Mouse (Mus musculus) kidney, postnatal 4 days (tissue): Measurements from ENCODE around the gene Efna1.

Experiments
- DNase-seq, 2 experiments: peaks; one replicate each; pipeline ENCODE4 v3.0.0; 2021; ENCODE audit warnings: mixed read lengths in 2 of 2

Efna1 gene

GRCm38 (mm10) chr3:89305551-89306325, 24.8 kb upstream of the Efna1 start:
- DNase-seq, result peak in 1 of 2 experiments; percentile 46

- no peak for DNase-seq
These were observed 24.2 kb upstream of the Efna1 start for GRCm38 (mm10) chr3:89305105-89305504.

- no peak for DNase-seq
These were observed 23.5 kb upstream of the Efna1 start for GRCm38 (mm10) chr3:89304440-89304839.

DNA sequence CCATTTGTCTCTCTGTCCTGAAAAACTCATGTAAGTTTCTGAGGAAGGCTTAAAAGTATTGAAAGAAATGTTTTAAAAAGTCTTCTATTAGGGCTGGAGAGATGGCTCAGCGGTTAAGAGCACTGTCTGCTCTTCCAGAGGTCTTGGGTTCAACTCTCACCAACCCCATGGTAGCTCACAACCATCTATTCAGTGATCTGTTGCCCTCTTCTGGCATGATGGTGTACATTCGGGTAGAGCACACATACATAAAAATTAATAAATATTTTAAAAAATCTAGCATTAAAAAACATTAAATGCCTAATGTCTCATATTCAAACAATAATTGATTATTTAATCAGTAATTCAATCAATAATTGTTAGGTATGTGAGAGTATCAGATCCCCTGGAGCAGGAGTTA, 19.6 kb upstream of the Efna1 start:
- DNase-seq, result no peak

GRCm38 (mm10) chr3:89300071-89300470, 19.1 kb upstream of the Efna1 start:
- no peak for DNase-seq

DNA sequence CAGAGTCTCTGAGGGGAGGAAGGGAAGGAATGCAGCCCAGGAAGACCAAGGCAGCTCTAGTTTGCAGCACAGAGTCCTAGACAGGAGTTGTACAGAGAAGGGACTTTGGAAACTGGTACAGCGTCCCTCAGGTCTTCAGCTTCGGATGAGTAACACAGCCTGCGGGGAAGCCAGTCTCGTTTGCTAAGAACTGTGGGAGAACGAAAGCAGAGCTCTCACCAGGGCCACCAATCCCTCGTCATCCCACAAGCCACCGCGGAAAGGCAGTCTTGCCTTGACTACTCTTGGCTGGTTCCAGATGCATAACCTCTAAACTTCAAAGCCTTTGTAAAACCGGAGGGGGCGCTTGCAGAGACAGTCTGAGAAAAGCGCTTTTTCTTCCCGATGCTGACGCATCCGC, 18.6 kb upstream of the Efna1 start:
- DNase-seq, result peak; percentile 62 to 73

GRCm38 (mm10) chr3:89298908-89299307, 18.0 kb upstream of the Efna1 start:
- no peak for DNase-seq

GRCm38 (mm10) chr3:89296761-89297396, 15.9 kb upstream of the Efna1 start:
- DNase-seq, result no peak

- no peak for DNase-seq
These were observed 14.8 kb upstream of the Efna1 start for GRCm38 (mm10) chr3:89295685-89296230.

GRCm38 (mm10) chr3:89294195-89294594, 13.3 kb upstream of the Efna1 start:
- no peak for DNase-seq

GRCm38 (mm10) chr3:89293247-89293918, 12.4 kb upstream of the Efna1 start:
- DNase-seq, result no peak

- DNase-seq, result no peak
These were observed 11.4 kb upstream of the Efna1 start for GRCm38 (mm10) chr3:89292303-89292702.

DNA sequence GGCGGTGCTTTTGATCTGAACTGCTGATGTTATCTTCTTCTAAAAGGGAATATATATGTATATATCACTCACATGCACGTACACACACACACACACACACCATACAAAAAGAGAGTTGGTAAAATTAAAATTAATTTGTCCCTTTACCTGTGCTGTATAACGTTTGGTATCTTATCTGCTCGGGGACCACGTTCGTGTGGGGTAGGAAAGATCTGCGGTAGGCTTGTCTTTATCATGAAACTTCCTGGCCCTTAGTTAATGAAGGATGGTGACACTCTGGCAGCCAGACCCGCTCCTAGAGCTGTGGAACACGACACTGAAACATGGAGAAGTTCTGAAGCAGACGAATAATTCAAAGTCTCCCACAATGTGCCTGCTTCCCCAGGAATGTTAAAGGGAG, 10.9 kb upstream of the Efna1 start:
- no peak for DNase-seq

DNA sequence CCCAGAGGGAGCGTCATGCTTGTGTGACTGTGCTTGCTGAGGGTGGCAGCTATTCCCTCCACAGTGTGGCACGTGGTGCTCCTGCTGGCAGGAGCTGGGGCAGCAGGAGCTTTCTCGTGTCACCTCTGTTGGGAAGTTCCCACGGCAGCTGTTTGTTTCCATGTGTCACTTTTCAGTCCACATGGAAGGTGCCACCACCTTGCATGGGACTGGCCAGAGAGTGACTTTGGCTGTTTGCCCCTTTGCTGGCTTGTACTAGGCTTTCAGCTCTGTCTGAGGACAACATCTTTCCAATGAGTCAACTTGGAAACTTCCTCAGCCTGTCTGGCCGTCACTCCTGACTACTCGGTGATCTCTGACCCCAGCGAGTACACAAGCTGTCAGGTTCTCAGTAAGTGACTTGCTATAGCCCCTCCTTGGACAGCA, 7.6 kb upstream of the Efna1 start:
- DNase-seq, result peak; percentile 21 to 50

- DNase-seq, result no peak
These were observed 6.3 kb upstream of the Efna1 start for GRCm38 (mm10) chr3:89287286-89287685.

DNA sequence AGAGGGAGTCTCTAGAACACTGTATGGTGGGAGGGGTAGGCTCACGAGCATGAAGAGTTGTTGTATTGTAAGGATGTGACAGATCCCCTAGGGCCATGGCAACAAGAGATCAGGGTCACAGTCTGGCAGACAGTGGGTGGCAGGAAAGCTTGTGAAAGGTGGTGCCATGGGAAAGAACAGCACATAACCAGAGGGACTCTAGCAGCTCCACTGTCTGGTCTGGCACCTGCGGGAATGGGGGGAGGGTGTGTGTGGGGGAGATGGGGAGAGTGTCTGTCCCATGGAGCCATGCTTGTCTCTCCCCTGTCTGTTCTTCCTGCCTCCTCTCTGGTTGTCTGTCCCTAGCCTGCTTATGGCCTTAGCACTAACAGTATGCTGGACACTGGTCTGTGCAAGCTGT, 4.6 kb upstream of the Efna1 start:
- DNase-seq, result no peak

DNA sequence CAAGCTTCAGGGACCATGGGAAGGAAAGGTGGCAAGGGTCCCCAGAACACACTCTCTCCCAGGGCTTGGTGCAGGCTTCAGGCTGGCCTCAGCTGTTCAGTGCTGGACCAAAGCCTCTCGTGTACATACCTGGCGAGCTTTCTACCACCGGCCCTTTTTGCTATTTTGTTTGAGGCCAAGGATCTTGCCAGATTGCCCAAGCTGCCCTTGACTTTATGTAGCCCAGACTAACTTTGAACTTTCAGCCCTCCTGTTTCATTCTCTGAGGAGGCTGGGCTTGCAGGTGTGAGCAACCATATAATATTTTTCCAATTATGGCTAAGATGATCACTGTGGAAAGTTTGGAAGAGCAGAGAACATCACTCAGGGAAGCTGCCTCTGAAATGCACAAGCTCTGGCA, 3.3 kb upstream of the Efna1 start:
- no peak for DNase-seq

DNA sequence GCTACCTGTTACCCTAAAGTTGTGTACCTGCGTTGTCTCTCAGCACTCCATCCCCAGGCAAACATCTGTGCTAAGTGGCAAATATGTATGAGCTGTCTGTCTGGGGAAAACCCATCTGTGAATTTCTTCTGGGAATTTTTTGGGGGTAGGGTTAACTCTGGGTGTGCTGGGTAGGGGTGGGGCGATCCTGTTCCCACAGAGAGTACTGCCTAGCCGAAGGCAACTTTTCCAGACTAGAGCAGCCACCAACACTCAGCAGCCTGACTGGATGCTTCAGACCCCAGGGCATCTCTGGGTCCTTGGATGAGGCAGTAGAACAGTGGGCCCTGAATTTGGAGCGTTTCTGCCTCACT, 1.3 kb upstream of the Efna1 start:
- no peak for DNase-seq

GRCm38 (mm10) chr3:89281579-89282290, 793 bp upstream of the Efna1 start:
- DNase-seq, result peak; percentile 92 to 93

DNA sequence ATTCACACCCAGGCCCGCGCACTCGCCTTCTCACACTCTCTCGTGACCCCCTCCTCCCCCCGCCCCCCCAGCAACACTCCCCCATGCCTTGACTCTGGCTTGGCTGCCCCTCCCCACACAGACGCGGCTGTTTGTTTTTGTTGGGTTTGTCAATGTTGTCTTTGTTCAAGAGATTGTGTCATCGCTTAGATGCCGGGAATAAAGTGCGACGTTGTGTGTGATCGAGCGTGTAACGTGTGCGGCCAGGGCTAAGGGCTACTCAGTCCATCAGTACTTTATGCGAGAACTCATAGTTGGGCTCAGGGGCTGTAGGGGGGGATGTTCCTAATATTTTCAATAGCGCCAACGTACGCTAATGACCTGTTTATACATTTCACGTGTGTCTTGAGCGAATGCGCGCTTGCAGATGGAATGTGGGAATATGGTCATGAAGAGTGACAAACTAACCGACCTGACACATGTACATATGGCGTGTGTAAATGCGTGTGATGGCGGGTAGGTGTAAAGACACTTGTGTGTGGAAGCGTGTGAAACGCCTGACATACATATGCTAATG, 814 bp downstream of the Efna1 start:
- DNase-seq, result peak; percentile 47 to 61

GRCm38 (mm10) chr3:89279153-89279890, 1.6 kb downstream of the Efna1 start:
- peak; percentile 91 to 95 for DNase-seq

- DNase-seq, result peak in 1 of 2 experiments; percentile 35
These were observed 2.3 kb downstream of the Efna1 start for GRCm38 (mm10) chr3:89278643-89279042.
